Mouse (Mus musculus): ENCODE data around the gene Isg20l2.

The Isg20l2 gene

DNA sequence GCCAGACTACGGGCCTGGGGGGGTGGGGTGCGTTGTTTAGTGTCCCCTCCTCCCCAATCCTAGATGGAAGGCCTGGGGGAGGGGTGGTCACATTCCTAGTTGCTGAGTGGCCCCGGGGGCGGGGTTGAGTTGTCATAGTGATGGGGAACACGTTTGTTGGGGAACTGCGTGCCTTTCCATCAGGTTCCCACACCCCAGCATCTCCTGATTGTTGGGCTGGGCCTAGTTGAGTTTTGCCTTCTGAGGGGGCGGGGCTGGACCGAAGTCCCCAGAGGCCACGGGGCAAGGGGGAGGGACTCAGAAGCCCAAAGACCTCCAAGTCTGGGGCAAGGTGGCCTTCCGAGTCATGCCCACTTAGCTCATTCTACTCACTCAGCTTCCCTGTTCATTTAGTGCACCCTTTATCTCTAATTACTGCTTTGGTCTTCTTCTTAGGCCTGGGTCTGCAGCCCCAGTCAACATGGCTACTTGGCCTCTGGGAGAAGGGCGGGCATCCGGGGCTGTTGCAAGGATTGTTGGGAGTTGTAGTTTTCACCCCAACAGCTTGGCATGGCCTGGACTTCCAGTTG lies 19.5 kb upstream of the Isg20l2 start:
- peak in 1 of 2 experiments; percentile 46 for DNase-seq (ENCODE audit: low spot score in 2 of 2)

DNA sequence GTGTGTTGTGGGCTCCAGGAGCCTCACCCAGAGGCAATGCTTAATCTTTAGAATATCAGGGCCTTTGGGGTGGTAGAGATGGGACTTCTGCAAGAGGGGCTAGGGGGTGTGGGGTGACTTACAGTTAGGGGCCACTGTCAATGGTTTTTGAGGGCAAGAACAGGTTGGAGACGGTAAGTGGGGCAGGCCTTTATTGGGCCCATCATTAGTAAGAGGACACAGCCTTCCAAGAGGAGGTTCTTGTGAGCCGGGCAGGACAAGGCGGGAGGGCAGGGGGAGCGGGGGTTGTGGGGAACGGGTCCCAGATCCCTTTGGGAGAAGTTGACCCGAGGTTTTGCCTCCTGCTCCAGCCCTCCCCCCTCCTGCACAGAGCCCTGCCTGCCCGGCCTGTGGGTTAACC lies 16.6 kb upstream of the Isg20l2 start:
- no peak for DNase-seq (ENCODE audit: low spot score in 2 of 2)

DNA sequence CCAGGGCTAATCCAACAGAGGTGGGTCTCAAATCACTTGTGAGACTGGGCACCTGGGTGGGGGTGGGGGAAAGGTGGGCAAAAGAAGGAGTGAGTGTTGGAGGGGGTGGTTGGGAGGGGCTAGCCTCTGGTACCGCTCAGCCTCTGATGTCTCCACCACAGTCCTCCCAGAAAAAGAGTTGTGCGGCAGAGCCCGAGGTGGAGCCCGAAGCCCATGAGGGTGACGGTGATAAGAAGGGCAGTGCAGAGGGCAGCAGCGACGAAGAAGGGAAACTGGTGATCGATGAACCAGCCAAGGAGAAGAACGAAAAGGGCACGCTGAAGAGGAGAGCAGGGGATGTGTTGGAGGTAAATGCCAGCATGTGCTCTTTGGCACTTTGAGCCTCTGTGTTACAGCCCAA lies 16.2 kb upstream of the Isg20l2 start:
- no peak for DNase-seq (ENCODE audit: low spot score in 2 of 2)

DNA sequence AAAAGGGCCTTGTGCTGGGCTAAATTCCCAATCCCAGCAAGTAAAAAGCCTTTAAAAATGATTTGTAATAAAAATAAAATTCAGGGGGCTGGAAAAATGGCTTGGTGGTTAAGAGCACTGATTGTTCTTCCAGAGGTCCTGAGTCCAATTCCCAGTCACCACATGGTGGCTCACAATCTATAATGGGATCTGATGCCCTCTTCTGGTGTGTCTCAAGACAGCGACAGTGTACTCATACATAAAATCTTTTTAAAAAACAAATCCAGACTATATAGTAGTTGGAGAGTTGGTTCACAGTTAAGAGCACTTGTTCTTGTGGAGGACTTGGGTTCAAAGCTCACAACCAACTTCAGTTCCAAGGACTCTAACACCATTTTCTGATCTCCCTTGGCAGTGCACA lies 13.1 kb upstream of the Isg20l2 start:
- DNase-seq (ENCODE audit: low spot score in 2 of 2): no peak

DNA sequence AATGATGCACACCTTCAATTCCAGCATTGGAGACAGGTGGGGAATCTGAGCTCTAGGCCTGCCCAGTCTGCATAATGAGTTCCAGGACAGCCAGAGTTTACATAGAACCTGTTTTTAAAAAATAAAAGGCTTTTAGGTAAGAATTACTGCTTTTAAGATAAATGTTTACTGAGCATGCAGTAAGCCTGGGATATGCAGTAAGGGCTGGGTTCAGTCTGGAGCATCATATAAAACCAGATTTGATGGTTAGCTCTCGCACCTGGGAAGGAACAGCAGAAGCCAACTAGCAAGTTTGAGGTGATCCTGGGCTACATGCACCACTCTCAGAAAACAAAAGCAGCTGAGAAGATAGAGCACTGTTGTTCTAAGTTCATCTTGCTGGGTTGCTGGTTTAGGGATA lies 11.6 kb upstream of the Isg20l2 start:
- DNase-seq (ENCODE audit: low spot score in 2 of 2): no peak

DNA sequence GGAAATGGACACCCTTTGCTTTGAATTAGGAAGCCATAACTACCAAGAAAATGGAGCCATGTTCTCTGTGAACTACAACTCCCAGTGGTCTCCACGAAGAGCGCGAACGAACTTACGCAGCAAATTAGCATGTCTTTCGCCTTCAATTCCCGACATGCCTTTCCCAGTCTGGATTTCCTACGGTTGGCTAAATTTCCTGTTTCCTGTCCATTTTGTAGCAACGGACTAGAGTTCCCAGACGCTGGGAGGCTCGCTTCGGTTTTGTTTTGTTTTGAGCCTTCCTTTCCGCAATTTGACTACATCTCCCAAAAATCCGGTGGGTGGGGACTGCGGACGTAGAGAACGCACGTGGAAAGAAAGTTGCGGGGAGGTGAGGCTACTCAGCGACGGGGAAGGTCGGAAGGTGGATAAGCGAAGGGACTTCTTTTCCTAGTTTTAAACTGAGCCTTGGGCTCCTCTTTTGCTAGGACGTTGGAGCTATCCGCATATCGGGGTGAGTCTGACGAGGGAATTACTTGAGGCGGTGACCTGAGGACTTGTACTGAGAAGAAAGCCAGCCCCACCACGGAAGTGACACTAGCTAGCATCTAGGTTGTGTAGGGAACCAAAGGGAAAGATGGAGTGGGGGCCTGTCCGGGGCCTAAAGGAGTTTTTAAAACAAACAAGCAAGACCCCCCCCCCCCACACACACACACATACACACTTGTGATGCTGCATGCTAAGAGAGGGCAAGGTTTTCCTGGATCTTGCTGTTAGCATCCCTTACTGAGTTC lies 10.6 kb upstream of the Isg20l2 start, which contains the start of gene Mrpl24:
TSS of gene Mrpl24 (plus strand) at position 171 of the 773 bp plus-strand sequence.
- peak; percentile 90 to 91 for DNase-seq (ENCODE audit: low spot score in 2 of 2)

DNA sequence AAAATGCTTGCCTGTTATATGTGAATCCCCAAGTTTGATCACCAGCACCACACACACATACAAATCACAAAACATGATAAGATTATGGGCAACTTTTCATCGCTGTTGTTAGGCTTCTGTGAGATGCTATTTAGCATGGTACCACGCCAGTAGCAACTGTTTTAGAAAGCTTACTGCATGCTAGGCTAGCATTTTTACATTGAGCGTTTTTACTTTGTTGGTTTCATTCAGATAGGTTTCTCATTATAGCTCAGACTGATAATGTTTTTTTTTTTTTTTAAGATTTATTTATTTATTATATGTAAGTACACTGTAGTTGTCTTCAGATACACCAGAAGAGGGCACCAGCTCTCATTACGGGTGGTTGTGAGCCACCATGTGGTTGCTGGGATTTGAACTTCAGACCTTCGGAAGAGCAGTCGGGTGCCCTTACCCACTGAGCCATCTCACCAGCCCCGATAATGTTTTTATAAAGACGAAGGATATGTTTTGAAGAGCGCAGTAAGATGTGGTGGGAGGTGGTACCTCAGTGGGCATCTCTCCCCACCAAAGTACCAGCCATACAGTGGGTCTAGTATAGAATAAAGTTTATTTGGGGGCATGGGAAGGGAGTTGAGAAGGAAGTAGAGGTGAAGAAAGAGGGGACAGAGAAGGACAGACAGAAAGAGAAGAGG lies 9.7 kb upstream of the Isg20l2 start:
- DNase-seq (ENCODE audit: low spot score in 2 of 2): no peak

DNA sequence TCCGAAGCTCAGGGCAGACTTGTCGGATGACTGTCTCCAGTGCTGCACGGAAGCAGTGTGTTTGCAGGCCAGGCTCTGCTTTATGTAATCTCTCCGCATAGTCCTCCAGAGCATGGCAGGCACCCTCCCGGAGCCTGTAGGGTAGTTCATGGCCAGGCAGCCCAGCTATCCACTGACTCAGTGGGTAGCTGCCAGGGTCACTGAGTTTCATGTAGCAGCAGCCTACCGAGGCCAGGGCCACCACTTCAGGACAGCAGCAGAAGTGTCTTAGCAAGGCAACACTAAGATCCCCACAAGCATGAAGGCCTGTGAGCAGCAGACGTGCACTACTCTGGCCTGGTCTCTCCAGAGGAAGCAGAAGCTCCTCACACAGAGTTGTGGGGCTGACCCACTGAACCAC lies 5.1 kb upstream of the Isg20l2 start:
- no peak for DNase-seq (ENCODE audit: low spot score in 2 of 2)

DNA sequence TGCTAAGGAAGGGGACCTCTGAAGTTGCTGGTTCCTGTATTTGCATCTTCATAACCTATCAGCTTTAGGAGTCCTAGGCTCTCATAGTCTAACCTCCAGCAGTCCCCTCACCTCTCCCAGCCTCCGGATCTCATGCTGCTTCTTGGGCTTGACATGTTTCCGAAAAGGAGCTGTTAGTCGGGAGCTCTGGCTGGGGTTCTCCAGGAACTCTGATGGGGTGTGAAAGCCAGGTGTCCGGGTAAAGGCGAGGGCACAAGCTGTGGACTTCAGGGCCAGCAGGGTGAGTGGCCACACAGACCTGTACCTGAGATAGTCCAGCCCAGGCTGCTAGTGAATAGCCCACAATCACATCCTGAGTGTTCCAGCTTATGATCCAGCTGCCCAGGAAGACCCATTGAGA lies 2.7 kb upstream of the Isg20l2 start:
- DNase-seq (ENCODE audit: low spot score in 2 of 2): no peak

DNA sequence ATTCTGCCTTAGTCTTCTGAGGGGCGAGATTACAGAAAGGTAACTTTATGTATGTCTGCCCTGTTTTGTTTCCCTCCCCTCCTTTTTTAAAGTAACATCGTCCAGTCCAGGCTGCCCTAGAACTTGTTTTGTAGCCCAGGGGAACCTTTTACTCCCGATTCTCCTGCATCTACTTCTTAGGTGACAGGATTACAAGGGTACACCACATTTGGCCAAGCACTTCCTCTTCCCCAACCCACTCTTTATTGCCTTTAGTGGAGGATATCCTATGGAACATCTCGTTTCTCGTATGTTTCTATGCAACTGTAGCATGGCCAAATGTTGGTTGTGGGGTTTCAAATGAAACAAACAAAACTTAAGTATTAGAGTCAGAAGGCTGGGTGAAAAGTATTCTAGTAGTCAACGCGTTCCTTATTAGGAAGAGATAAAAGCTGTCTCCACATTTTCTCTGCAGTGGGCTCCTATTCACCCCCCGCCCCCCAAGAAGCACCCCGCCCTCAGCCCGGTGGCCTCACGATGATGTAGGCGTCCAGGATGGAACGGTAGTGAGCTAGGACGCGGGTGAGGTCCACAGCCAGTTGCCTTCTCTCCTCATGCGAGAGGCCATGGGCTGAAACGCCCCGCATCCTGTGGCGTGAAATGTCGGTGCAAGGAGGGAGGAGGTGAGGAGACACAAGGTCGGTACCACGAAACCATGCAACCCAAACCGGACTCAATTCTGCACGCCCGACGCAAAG lies 605 bp upstream of the Isg20l2 start:
- DNase-seq (ENCODE audit: low spot score in 2 of 2): no peak

DNA sequence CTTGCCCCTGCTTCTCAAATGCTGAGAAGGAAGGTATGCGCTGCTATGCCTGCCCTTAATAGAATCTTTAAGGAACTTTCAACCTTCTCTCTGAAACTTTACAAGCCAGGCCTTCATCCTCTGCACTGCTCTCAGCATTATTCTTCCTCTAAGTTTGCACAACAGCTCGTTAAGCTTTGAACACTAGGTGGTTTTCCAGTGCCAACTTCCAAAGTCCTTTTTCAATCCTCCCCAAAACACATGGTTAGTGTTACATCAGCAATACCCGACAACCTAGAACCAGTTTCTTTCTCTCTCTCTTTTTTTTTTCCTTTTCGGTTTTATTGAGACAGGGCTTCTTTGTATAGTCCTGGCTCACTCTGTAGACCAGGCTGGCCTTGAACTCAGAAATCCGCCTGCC lies 3.9 kb downstream of the Isg20l2 start:
- DNase-seq (ENCODE audit: low spot score in 2 of 2): no peak

DNA sequence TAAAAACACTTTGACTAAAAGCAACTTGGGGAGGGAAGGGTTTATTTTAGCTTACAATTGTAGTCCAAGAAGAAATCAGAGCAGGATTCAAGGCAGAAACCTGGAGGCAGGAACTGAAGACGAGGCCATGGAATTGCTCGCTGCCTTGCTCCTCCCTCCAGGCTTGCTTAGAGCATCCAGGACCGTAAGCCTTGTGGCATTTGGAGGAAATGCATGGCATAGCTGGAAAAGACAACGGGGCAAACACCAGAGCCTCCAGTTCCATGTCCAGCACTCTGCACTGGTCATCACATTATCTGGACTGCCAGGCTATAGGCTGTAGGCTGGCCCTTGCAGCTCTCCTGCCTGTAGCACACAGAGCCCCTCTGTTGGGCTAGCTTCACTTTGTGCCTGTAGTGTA lies 4.4 kb downstream of the Isg20l2 start:
- no peak for DNase-seq (ENCODE audit: low spot score in 2 of 2)

DNA sequence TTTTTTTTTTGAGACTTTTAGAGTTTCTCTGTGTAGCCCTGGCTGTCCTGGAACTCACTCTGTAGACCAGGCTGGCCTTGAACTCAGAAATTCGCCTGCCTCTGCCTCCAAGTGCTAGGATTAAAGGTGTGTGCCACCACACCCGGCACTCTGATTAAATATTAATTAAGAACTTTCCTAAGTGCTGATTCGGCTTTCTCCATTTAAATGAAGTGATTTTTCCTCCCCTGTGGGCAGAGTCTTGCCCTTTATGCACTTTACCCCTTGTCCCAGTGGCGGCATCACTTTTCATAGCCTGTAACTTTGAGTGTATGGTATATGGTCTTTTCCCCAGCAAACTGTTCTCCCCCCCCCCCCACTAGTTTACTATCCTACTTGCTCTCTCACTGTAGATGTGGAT lies 5.1 kb downstream of the Isg20l2 start:
- DNase-seq (ENCODE audit: low spot score in 2 of 2): no peak

DNA sequence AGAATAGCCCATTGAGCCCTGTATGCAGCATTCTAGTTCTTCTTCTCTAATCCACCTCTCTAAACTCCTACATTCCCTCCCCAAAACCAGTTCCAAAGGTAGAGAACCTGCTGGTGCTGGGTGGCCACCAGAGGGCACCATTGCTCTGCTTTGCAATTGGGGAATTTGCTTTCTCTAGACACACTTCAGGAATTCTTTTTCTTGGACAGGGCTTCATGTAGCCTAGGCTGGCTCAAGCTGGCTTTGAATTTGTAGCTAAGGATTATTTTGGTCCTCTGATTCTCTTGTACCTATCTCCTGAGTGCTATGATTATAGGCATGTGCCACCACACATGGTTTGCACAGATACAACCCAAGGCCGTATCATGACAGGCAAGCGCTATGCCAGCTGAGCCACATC lies 5.7 kb downstream of the Isg20l2 start:
- peak; percentile 77 to 89 for DNase-seq (ENCODE audit: low spot score in 2 of 2)

DNA sequence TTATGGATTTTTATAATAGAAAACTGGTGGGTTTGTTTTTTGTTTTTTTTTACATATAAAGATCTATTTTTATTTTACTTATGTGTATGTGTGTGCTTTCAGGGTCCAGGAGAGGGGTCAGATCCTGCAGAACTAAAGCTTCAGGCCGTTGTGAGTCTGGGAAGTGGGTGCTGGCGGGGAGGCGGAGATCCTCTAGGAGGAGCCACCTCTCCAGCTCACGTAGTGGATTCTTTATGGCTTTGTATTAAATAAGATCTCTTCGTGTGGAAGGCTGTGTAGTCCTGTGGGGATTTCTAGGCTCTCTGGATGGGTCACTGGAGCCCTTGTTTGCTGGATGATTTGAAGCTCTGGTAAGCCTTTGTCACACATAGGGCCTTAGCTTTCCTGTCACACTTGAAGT lies 10.5 kb downstream of the Isg20l2 start:
- DNase-seq (ENCODE audit: low spot score in 2 of 2): no peak

DNA sequence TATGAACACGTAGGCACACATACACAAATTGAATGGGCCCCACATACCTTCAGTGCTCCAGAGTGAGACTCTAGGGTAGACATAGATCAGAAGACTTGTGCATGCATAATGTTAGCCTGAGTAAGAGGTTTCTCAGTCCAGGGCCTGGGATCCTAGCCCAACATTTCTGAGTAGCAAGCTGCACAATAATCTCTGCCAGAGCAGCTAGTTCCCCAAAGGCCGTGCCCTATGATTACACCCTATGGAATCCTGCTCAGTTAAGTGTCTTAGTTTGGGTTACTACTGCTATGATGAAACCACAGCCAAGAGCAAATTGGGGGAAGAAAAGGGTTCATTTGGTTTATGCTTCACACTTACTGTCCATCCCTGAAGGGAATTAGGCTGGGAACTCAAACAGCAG lies 12.4 kb downstream of the Isg20l2 start:
- DNase-seq (ENCODE audit: low spot score in 2 of 2): no peak

DNA sequence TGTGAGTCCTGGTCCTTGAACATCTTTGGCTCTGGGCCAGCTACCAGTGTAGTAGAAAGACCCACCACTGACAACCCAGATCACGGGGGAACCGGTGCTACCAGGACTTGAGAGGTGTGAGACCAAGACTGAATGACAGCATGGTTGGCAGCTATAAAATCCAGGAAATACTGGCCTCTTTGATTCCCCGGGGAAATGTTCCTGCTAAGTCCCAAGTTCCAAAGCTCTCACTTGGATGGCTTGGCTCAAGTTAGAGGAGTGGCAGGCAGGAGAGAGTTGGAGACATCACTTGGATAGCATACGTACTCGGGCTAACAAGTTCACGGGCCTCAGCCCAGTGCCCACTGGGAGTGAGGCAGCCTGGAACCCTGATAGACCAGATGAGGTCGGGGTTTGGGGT lies 13.5 kb downstream of the Isg20l2 start:
- no peak for DNase-seq (ENCODE audit: low spot score in 2 of 2)

DNA sequence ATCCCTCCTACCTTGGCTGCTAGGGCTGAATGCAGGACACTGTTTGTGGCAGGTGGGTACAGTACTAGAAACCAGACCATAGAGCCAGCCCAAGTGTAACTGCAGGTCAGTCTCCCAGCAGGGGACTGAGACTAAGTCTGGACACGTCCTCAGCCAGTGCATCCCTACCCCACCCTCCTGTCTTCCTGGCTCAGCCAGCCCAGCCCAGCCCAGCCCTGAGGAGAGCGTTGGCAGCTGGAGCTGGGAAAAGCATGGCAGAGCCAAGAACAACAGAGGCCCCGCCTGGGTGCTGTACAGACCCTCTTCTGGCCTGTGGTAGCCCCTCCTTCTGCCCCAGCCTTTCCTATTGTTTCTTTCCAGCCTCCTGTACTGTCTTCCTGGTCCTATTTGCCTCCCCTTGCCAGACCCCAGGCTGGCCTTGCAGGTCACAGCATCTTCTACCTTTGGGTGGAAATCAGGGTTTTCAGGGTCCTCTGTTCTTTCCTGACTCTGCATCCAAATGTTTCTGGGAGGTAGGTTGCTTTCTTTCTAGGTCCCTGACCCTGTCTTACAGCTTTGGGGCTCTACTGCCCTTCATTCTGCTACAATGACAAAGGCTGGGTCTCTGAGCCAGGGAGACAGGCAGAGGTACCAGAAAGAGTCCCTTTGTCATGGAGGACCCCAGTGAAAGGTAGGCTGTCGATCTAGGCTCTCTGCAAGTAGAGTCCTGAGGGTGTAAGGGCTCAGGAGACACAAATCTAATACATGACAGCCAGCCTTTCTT lies 14.9 kb downstream of the Isg20l2 start:
- no peak for DNase-seq (ENCODE audit: low spot score in 2 of 2)

DNA sequence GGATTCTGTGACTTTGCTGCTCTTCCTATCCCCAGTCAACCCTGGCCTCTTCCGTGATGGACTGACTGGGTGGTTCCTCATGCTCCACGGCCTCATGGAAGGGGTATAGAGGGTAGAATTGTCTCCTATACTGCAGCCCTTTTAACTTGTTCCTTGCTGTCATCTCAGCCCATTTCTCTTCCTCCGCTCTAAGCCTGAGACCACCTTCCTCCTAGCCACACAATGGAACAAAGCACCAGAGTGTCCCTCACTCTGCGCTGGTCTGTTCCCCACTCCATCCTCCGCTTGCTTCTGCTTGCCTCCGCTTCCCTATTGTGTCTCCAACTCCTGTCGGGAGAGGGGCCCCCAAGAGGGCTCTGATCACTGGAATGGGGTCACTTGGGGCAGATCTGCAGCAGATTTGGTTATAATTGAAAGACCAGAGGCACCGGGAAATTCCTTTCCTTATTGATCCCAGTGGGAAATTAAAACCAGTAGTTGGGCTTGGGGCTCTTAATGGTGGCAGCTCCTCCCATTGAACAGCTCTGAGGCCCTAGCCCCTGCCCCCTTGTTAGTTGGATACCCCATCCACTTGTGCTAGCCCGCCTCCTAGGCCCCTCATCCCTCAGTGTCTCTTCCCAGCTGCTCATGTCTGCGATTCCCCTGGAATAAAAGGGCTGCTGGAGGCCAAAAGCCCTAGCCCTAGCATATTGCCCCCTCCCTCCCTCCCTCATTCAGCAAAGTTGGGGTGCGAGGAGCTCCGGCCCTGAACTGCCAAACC lies 15.8 kb downstream of the Isg20l2 start:
- DNase-seq (ENCODE audit: low spot score in 2 of 2): no peak

DNA sequence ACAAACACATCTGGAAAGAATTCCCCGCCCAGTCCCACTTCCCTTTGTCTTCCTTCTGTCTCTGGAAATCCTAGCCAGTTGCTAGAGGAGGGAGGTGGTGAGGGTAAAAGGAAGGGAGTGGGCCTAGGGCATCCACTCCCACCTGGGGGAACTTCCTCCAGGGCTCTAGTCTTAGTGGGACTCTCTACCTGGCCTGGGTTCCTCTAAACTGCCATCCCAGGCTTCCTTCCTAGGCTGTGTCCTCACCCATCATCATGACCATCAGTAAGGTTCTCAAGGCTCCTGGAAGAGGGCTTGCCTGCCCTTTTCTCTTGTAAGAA lies 16.4 kb downstream of the Isg20l2 start:
- DNase-seq (ENCODE audit: low spot score in 2 of 2): no peak
